Comparison of ENCODE assay signal across 8 mouse cellular contexts in the genomic region with DNA sequence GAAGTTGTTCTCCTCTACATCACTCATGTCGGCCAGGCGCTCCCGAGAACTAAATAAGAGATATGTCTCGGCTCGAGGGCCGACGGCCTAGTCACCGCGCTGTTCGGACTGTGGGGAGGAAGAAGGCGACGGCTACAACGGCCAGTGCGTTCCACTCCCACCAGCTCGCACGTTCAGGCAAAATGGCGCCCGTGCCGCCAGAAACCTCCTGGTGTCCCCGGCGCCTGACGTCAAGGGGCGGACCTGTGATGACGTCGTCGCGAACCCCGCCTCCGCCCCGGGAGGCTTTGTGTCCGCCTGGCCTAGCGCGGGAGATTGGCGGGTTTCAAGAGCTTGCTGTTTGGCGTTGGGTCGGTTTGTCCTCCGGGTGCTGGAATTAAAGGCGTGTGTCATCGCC. TPM values are rescaled to one million over a fixed set of nuclear protein-coding genes. Genes with fewer than 3 reads are reported as not detected.
DNase-seq lines count a peak whose midpoint lies in the region; ATAC-seq lines count a peak whose summit lies in the region.

TSS of gene Tra2a (minus strand) at position 187 of the 397 bp plus-strand sequence.

- peak within 1 kb of the TSS; percentile 94 for H3K27ac ChIP-seq in forebrain, embryonic 11.5 days (ENCODE audit: low read depth, low read length)
- peak within 1 kb of the TSS; percentile 98 for H3K27ac ChIP-seq in heart, embryonic 16.5 days (ENCODE audit: low read length)
- peak within 1 kb of the TSS; percentile 96 for H3K27ac ChIP-seq in liver, embryonic 15.5 days (replicated peaks)
- peak within 1 kb of the TSS; percentile 97 for H3K27ac ChIP-seq in neural tube, embryonic 12.5 days

- no peaks in the 10 kb centered on the region for H3K9me3 ChIP-seq in forebrain, embryonic 11.5 days (ENCODE audit: control insufficient read depth, low read length)
- no peaks in the 10 kb centered on the region for H3K9me3 ChIP-seq in heart, embryonic 16.5 days (replicated peaks; ENCODE audit: control insufficient read depth, low read length)
- no peaks in the 10 kb centered on the region for H3K9me3 ChIP-seq in liver, embryonic 15.5 days (replicated peaks)
- no peaks in the 10 kb centered on the region for H3K9me3 ChIP-seq in neural tube, embryonic 12.5 days

- H3K36me3 ChIP-seq in forebrain, embryonic 11.5 days (ENCODE audit: control insufficient read depth, insufficient read depth, low read length): no peaks in the 10 kb centered on the region
- H3K36me3 ChIP-seq in heart, embryonic 16.5 days (ENCODE audit: control insufficient read depth, insufficient read depth): no peaks in the 10 kb centered on the region
- H3K36me3 ChIP-seq in liver, embryonic 15.5 days (replicated peaks): peaks cover 3% of the 10 kb centered on the region; the same call in 1 of the 2 replicates
- H3K36me3 ChIP-seq in neural tube, embryonic 12.5 days: peaks cover 2% of the 10 kb centered on the region; the same call in 1 of the 2 replicates

- H3K27me3 ChIP-seq in forebrain, embryonic 11.5 days (ENCODE audit: control insufficient read depth, insufficient read depth, low read length): no peaks in the 10 kb centered on the region
- no peaks in the 10 kb centered on the region for H3K27me3 ChIP-seq in heart, embryonic 16.5 days (ENCODE audit: control insufficient read depth, insufficient read depth, low read length)
- H3K27me3 ChIP-seq in liver, embryonic 15.5 days: no peaks in the 10 kb centered on the region
- no peaks in the 10 kb centered on the region for H3K27me3 ChIP-seq in neural tube, embryonic 12.5 days (replicated peaks)

- under 1% methylated on average over 39 of the region's 39 CpGs for WGBS in forebrain, embryonic 11.5 days
- WGBS in heart, embryonic 16.5 days: under 1% methylated on average over 39 of the region's 39 CpGs
- under 1% methylated on average over 39 of the region's 39 CpGs for WGBS in liver, embryonic 15.5 days (ENCODE audit: insufficient replicate concordance)
- WGBS in neural tube, embryonic 12.5 days: under 1% methylated on average over 39 of the region's 39 CpGs

- peak within 1 kb of the TSS; percentile 100 for H3K4me3 ChIP-seq in forebrain, embryonic 11.5 days (ENCODE audit: low read depth, low read length)
- peak within 1 kb of the TSS; percentile 69 for H3K4me3 ChIP-seq in heart, embryonic 16.5 days (ENCODE audit: low read length)
- H3K4me3 ChIP-seq in liver, embryonic 15.5 days (replicated peaks): peak within 1 kb of the TSS; percentile 80
- H3K4me3 ChIP-seq in neural tube, embryonic 12.5 days: peak within 1 kb of the TSS; percentile 99

- peak; percentile 94 for ATAC-seq in forebrain, embryonic 11.5 days (replicated peaks; ENCODE audit: low FRiP score)
- ATAC-seq in heart, embryonic 16.5 days (replicated peaks; ENCODE audit: extremely low read depth, insufficient read depth, low FRiP score): peak; percentile 95
- peak; percentile 89 for ATAC-seq in liver, embryonic 15.5 days (ENCODE audit: insufficient read depth)
- peak; percentile 95 for ATAC-seq in neural tube, embryonic 12.5 days (ENCODE audit: low FRiP score, low read depth)

- peak within 1 kb of the TSS; percentile 99 for H3K9ac ChIP-seq in forebrain, embryonic 11.5 days (ENCODE audit: low read length)
- peak within 1 kb of the TSS; percentile 87 for H3K9ac ChIP-seq in heart, embryonic 16.5 days (ENCODE audit: low read length)
- peak within 1 kb of the TSS; percentile 100 for H3K9ac ChIP-seq in liver, embryonic 15.5 days
- H3K9ac ChIP-seq in neural tube, embryonic 12.5 days: peak within 1 kb of the TSS; percentile 100

- H3K4me1 ChIP-seq in forebrain, embryonic 11.5 days (replicated peaks; ENCODE audit: control insufficient read depth, insufficient read depth, low read length): peaks cover 6% of the 10 kb centered on the region
- peaks cover 27% of the 10 kb centered on the region for H3K4me1 ChIP-seq in heart, embryonic 16.5 days (ENCODE audit: control insufficient read depth, insufficient read depth, low read length)
- H3K4me1 ChIP-seq in liver, embryonic 15.5 days (replicated peaks): peaks cover 35% of the 10 kb centered on the region
- H3K4me1 ChIP-seq in neural tube, embryonic 12.5 days: peaks cover 21% of the 10 kb centered on the region

- peak within 1 kb of the TSS; percentile 78 for H3K4me2 ChIP-seq in forebrain, embryonic 11.5 days (ENCODE audit: low read depth, low read length, severe bottlenecking)
- H3K4me2 ChIP-seq in heart, embryonic 16.5 days (ENCODE audit: low read depth, low read length): peak within 1 kb of the TSS; percentile 69
- peak within 1 kb of the TSS; percentile 68 for H3K4me2 ChIP-seq in liver, embryonic 15.5 days
- H3K4me2 ChIP-seq in neural tube, embryonic 12.5 days (replicated peaks): peak within 1 kb of the TSS; percentile 73

- peak; percentile 95 to 96 for DNase-seq in CD8-positive naive resting alpha-beta T cell, adult 2 months (ENCODE audit: low read depth in 2 of 2, low spot score in 2 of 2)
- peak; percentile 95 for DNase-seq in c-Kit-positive CD71-negative TER-119-negative erythroid progenitor cells, embryonic 14.5 days (ENCODE audit: low read depth)
- DNase-seq in forebrain, embryonic 11.5 days (ENCODE audit: low spot score): peak; percentile 99
- DNase-seq in kidney, postnatal 36 days: peak; percentile 97 to 98
- DNase-seq in telencephalon, adult 2 months (ENCODE audit: low read depth, low spot score): peak; percentile 84

RNA-seq across cellular contexts. Expression of gene Tra2a, which starts in this region (rescaled TPM):
- polyA plus RNA-seq in forebrain, embryonic 11.5 days (2014; fragmentation: Nextera tagmentation; extraction: Ambion mirVana): 64.4 and 68.5 TPM in 2 replicates
- polyA plus RNA-seq in heart, embryonic 16.5 days (2015; fragmentation: Nextera tagmentation; extraction: Ambion mirVana): 60.9 and 69.8 TPM in 2 replicates
- 41.2 and 42.3 TPM in 2 replicates for polyA plus RNA-seq in liver, embryonic 15.5 days (2015; fragmentation: Nextera tagmentation; extraction: Ambion mirVana)
- 152 and 166 TPM in 2 replicates for polyA plus RNA-seq in neural tube, embryonic 12.5 days (2016; fragmentation: Nextera tagmentation; extraction: Ambion mirVana)

Comparison
In these comparisons a context has a peak if more than half of its experiments do, and no peak if none do; other contexts are left out.
1. Peak in every context shown above with its lines: DNase-seq, ATAC-seq, H3K4me3 ChIP-seq and H3K27ac ChIP-seq.